Mouse (Mus musculus) MEL (cell line): Measurements from ENCODE around the gene Dnph1.

Experiments used
- CTCF ChIP-seq, 3 experiments: IDR thresholded peaks in 2 of 3; conservative IDR thresholded peaks in 1 of 3; 2 replicates each; pipeline ENCODE4 v1.5.1; 2011 to 2012; ENCODE audit warnings: low read length in 3 of 3, low read depth in 2 of 3, mild to moderate bottlenecking in 2 of 3, improper control_type of control experiment in 1 of 3, inconsistent platforms in 1 of 3, mixed read lengths in 1 of 3, moderate library complexity in 1 of 3; ENCODE audit not compliant: control insufficient read depth in 1 of 3, insufficient read depth in 1 of 3, poor library complexity in 1 of 3, severe bottlenecking in 1 of 3
- KAT2A ChIP-seq: conservative IDR thresholded peaks from 2 replicates; pipeline ENCODE4 v1.6.1; 2012; ENCODE audit warnings: low read depth, low read length, improper control_type of control experiment, inconsistent platforms
- POLR2A ChIP-seq, 2 experiments: IDR thresholded peaks; 2 replicates each; pipeline ENCODE4 v1.6.1; 2011 to 2012; ENCODE audit warnings: low read length in 2 of 2, mild to moderate bottlenecking in 2 of 2, control low read depth in 1 of 2, improper control_type of control experiment in 1 of 2, low read depth in 1 of 2, moderate library complexity in 1 of 2; ENCODE audit not compliant: control insufficient read depth in 1 of 2, insufficient read depth in 1 of 2, poor library complexity in 1 of 2
- TAL1 ChIP-seq: IDR thresholded peaks from 2 replicates; pipeline ENCODE4 v1.6.1; 2012; ENCODE audit warnings: mild to moderate bottlenecking, inconsistent platforms, low read length, moderate library complexity, mixed read lengths

- TF ChIP-seq TAL1: no peak
- no peak for TF ChIP-seq POLR2A (IDR thresholded peaks at IDR 0.05; ENCODE audit: control insufficient read depth in 1 of 2, insufficient read depth in 1 of 2, low read depth in 1 of 2, low read length in 2 of 2, poor library complexity in 1 of 2)
- TF ChIP-seq KAT2A: no peak
- no peak for TF ChIP-seq CTCF (IDR thresholded peaks at IDR 0.05 in 2 of 3, conservative IDR thresholded peaks at IDR 0.05 in 1 of 3; ENCODE audit: control insufficient read depth in 1 of 3, insufficient read depth in 1 of 3, low read depth in 2 of 3, low read length in 3 of 3, poor library complexity in 1 of 3, severe bottlenecking in 1 of 3)
Measured at GRCm38 (mm10) chr17:46476601-46477000, 19.9 kb upstream of the Dnph1 start.
